Mouse (Mus musculus) urinary bladder, postnatal 25 days (tissue): ENCODE data around the gene Homer2.

Source experiments
- DNase-seq: peaks from one replicate; pipeline ENCODE4 v3.0.0; 2022; ENCODE audit warnings: low spot score

The Homer2 gene

DNA sequence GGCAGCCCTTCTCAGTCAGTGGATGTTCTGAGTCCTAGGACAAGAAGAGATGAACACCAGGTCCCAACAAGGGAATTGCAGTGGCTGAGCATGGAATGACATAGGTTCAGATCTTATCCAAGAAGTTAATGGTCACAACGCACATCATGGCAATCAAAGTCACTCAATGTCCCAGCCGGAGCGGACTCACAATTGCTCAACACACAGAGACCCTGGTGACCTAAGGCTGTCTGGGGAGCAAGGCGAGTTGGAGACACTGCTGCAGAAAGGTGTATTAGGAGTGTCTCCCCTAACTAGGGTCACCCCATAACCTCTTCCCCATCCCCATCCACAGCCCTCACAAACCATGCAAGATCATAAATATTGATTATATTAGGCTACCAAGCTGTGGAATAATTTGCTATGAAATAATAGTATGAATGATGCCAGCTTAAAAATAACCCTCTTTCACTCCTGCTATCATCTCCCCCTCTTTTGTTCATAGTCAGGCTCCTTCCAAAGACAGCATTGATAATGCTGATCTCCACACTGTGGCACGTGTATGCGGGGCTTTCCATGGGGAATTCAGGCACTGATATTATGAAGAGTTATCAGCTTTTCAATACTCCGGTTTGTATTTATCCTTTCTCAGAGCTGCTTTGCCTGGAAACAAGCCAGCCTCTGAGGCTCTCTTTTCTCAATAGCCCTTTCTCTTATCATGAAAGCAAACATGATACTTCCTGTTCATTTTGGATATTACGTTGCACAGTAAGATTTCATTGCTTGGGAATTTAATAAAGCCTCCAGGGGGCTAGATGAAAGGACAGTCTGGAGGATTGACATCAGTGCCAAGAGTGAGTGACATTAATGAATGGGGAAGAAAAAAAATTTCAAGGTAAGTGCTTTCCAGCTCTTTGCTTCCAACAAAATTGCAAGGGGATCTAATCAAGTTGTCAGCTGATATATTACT lies 147.0 kb downstream of the Homer2 start:
- DNase-seq = no peak

DNA sequence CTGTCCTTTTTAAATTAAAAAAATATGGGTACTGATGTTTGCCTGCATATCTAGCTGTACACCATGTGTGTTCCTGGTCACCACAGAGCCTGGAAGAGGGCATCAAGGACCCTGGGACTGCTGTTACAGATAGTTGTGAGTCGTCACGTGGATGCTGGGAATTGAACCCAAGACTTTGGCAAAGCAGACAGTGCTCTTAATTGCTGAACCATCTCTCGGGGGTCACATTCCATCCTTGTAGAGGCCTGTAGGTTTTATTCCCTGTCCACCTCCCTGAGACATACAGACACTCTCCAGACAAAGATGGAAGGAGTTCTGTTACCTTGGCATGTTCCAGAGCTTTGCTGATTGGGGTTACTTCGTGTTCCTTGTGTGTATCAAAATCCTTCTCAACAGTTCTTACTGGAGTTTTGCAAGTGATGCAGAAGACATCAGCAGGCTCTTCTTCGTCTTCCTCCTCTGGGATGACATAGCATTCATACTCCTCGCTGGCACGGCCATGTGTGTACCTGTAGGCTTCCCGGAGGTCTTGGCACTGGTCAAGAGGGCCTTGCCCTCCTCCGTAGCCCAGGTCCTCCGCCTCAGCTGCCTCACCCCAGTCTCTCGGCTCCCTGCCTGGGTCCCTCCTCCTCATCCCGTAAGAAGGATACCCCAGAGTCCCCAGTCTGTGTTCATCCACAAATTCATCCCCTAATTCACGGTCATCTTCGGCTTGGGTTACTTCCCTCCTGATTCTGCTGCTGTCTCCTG lies 147.9 kb downstream of the Homer2 start:
- no peak for DNase-seq

DNA sequence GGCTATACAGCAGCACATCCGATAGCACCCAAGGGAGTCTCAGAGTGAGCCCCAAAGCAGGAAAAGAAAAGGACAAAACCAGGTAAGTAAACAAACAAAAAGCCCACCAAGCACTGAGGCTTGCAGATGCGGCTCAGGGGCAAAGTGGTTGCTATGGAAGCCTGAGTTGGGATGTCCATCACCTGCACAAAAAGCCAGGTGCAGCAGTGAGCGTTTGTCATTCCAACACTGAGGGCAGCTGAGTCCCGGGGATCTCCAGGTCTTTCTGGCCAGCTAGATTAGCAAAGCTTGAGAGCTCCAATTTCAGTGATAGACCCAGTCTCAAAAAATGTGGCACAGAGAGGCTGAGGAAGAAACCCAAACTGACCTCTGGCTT lies 149.4 kb downstream of the Homer2 start:
- no peak for DNase-seq

DNA sequence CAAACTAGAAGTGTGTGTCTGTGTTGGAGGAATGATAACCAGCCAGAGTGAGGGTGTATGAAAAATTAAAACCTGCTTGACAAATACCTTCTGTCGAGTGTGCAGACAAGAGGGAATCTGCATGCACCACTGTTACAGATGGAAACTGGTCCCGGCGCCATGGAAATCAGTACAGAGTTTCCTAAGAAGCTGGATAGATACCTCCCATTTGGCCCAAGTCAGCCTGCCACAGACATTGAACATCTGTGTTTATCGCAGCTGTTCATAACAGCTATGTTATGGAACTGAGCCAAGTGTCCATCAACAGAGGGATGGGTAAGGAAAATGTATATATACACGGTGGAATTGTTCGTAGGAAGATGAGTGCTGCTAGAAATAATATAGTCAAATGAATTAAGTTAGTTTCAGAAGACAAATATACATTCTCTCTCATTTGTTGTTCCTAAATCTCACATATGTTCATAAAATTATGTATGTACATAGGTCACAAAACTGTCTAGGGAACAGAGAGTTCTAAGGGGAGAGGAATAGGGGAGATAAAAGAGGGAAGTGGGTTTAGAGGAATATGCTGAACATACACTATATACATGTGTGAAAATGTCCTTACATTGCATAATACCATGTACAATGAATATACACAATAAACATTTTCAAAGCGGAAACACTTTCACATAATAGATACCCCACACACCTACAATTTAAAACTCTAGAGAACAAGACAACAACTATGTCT lies 149.9 kb downstream of the Homer2 start:
- DNase-seq = no peak

DNA sequence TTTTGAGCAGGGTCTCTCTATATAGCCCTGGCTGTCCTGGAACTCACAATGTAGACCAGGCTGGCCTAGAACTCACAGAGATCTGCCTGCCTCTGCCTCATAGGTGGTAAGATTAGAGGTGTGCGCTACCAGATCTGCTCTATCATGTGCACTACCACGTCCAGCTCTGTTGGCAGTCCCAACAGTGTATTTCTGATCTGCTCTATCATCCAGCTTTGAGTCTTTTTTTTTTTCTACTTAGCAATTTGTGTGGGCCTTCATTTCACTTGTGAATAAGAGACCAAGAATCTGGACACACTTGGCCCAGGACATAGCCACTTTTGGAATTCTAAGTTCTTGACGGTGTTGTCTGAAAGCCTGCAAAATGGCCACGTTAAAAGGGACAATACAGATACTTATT lies 150.5 kb downstream of the Homer2 start:
- no peak for DNase-seq

DNA sequence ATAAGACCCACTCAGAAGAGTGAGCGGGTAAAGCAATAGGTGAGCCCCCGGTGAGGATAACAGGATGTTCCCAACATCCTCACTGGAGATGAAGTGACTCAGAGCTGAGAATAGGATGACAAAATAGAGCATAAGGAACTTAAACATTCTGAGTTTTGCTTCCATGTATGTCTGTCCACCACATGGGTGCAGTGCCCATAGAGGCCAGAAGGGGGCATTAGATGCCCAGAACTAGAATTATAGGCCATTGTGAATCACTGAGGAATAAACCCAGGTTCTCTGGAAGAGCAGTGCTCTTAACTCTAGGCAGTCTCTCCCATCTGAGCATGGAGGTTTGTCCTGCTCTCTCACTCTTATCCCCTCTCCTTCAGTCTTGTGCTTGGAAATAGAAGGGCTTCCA lies 153.0 kb downstream of the Homer2 start:
- no peak for DNase-seq

DNA sequence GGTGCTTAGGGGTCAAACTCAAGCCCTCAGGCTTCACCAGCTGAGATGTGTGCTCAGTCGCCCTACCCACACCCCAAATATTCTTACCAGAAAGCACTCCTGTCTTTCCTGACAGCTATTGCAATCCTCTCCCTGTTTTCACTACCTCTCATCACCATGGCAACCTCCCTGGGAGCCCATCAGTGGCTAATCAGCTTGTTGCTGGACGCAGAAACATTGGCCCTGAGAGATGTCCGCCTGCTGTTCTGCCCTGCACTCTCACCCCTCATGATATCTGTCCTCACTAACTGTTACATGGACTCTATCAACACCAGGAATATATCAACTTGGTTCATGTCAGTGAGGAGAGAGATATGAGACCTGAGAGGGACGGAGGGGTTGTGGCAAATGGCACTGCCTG lies 153.7 kb downstream of the Homer2 start:
- no peak for DNase-seq
